Mouse (Mus musculus) kidney, adult 2 months (tissue): ENCODE measurements around the gene Cfap20. TPM values are rescaled to one million over a fixed set of nuclear protein-coding genes. Genes with fewer than 3 reads are reported as not detected.

Experiments used
- DNase-seq: peaks from one replicate; pipeline ENCODE4 v3.0.0; 2021
- H3K27ac ChIP-seq: fragments of 200-500 bp; 2 replicates; pipeline ENCODE4 v1.5.1; 2012; ENCODE audit warnings: low read depth, low read length, control low read depth, inconsistent platforms; ENCODE audit not compliant: insufficient read depth
- H3K27me3 ChIP-seq: fragments of 200-500 bp; replicated peaks from 2 replicates; pipeline ENCODE4 v1.6.1; 2012; ENCODE audit warnings: mild to moderate bottlenecking, moderate library complexity, low read length, inconsistent platforms; ENCODE audit not compliant: control insufficient read depth, insufficient read depth
- H3K36me3 ChIP-seq: fragments of 200-500 bp; 2 replicates; pipeline ENCODE4 v1.6.1; 2012; ENCODE audit warnings: mild to moderate bottlenecking, moderate library complexity, low read length, inconsistent platforms; ENCODE audit not compliant: control insufficient read depth, insufficient read depth
- H3K4me1 ChIP-seq: fragments of 200-500 bp; 2 replicates; pipeline ENCODE4 v1.6.1; 2011; ENCODE audit warnings: low read length; ENCODE audit not compliant: control insufficient read depth, insufficient read depth
- H3K4me3 ChIP-seq: fragments of 200-500 bp; 2 replicates; pipeline ENCODE4 v1.5.1; 2011; ENCODE audit warnings: mild to moderate bottlenecking, low read depth, low read length, control low read depth; ENCODE audit not compliant: insufficient read depth
- CTCF ChIP-seq: fragments of 200-500 bp; conservative IDR thresholded peaks from 2 replicates; pipeline ENCODE4 v1.5.1; 2011; ENCODE audit warnings: low read depth, mild to moderate bottlenecking, control low read depth, low read length, moderate library complexity, mixed read lengths; ENCODE audit not compliant: insufficient read depth, insufficient read length
- POLR2A ChIP-seq: fragments of 200-500 bp; IDR thresholded peaks from one replicate; pipeline ENCODE4 v1.6.1; 2011; ENCODE audit warnings: low read depth, low read length, control low read depth
- WGBS: fragments of 180-500 bp; shearing (Covaris S2); methylation state at CpG from one replicate; pipeline ENCODE4 v1.1.7; 2018; 5-methylcytosine and 5-hydroxymethylcytosine counted together
- polyA plus RNA-seq: library from polyadenylated mRNA; depleted of rRNA; stranded (reverse); fragments of >200 nt; gene quantifications from 2 replicates; pipeline ENCODE4 v1.2.3, GENCODE M21; 2012; rRNA removed

Cfap20 gene
- polyA plus RNA-seq, 1 experiment, result 35.7 TPM

DNA sequence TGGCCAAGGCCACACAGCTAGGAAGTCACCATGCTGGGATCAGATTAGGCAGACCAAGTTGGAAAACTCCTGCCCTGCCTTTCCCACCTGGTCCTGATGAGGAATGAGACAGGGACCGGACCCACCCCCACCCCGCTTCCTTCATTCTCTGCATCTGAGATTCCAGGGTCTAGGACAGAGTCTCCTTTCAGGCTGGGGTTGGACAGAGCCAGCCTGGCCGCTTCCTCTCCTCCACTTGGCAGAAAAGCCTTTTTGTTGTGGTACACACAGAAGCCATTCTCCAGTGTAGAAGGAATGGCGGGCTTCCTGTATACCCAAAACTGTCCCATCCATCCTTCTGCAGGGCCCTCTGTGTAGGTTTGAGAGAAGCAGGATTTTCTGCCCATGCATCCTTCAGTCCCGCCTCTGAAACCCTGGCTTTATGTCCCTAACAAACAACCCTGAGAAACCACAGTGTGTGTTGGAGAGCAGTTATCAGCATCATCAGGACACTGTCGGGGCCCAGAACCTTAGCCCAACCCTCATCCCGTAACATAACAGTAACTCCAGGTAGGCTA lies 59.2 kb downstream of the Cfap20 start:
- TF ChIP-seq CTCF (no peak), POLR2A (no peak)
- Histone ChIP-seq H3K27ac (no peak overlapping the region), H3K27me3 (no peaks in the 10 kb centered on the region), H3K4me3 (no peak overlapping the region), H3K36me3 (no peaks in the 10 kb centered on the region), H3K4me1 (peaks cover 5% of the 10 kb centered on the region; the same call in 1 of the 2 replicates)
- WGBS, result 88% methylated on average over 7 of the region's 7 CpGs
- DNase-seq, result no peak

DNA sequence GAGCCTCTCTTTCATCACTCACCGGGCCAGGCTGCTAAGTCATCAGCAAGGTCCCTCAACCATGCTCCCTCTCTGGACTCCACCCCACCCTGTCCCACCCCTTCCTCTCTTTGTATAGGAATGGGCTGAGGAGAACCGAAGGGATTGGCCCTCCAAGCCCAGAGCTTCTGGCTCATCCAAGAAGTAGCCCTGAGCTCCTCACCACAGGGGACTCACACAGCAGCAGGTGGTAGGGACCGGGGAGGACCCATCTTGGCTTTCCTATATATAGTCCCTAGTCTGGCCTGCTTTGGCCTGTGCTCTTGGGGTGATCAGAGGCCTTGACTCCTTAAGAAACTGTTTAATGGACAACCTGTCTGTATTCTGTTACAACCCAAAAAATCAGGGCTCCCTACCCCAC lies 60.2 kb downstream of the Cfap20 start:
- Histone ChIP-seq H3K4me1 (peaks cover 5% of the 10 kb centered on the region; the same call in 1 of the 2 replicates), H3K4me3 (no peak overlapping the region), H3K27me3 (no peaks in the 10 kb centered on the region), H3K27ac (no peak overlapping the region), H3K36me3 (no peaks in the 10 kb centered on the region)
- TF ChIP-seq POLR2A (no peak), CTCF (no peak)
- DNase-seq, result no peak
- 67% methylated on average over 3 of the region's 3 CpGs for WGBS

DNA sequence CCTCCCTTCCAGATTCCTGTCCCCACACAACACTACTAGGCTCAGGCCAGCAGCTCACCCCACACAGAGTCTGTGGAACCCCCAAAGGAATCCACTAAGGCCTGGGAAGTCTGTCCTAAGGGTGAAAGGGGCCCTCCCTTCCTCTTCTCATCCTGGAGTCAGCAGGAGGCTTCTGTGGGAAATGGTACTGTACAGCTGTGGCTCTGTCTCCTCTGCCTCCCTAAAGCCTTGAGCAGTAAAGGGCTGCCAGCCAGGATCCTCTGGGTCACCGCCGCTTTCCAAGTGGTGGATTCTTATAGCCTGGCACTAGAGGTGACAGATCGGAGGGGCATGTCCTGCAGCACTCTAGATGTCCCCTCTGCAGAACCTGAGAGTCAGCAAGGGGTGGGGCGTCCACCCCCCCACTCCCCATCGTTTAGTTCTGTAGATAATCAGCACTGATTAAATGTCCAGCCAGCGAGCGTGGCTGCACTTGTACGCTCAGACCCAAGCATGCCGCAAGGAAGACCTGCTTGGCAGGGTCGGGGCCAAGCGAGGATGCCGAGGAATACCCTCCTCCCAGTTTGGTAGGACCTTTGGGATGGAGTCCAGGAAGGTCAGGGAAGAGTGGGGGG lies 61.2 kb downstream of the Cfap20 start:
- 74% methylated on average over 12 of the region's 12 CpGs for WGBS
- peaks cover 5% of the 10 kb centered on the region; the same call in 1 of the 2 replicates for H3K4me1 ChIP-seq
- no peak overlapping the region for H3K4me3 ChIP-seq
- H3K36me3 ChIP-seq, result no peaks in the 10 kb centered on the region
- H3K27me3 ChIP-seq, result no peaks in the 10 kb centered on the region
- H3K27ac ChIP-seq, result no peak overlapping the region
- DNase-seq, result no peak
- no peak for TF ChIP-seq CTCF
- TF ChIP-seq POLR2A, result no peak

Other genes with a start within 250 kb of the Cfap20 start
- 92.3 and 100 TPM in 2 replicates for gene Kifc3, start 232.1 kb downstream of the Cfap20 start, polyA plus RNA-seq
- gene Cngb1, start 128.3 kb downstream of the Cfap20 start, polyA plus RNA-seq, result 0.38 and 1.1 TPM in 2 replicates
- gene Tepp, start 124.3 kb downstream of the Cfap20 start, polyA plus RNA-seq, result 0.22 and 0.41 TPM in 2 replicates
- 6.2 and 6.5 TPM in 2 replicates for gene Zfp319, start 102.9 kb downstream of the Cfap20 start, polyA plus RNA-seq
- 27.7 and 29.8 TPM in 2 replicates for gene Usb1, start 102.6 kb downstream of the Cfap20 start, polyA plus RNA-seq
- gene Mmp15, start 82.6 kb downstream of the Cfap20 start, polyA plus RNA-seq, result 5.3 and 5.6 TPM in 2 replicates
- gene Csnk2a2, start 55.2 kb upstream of the Cfap20 start, polyA plus RNA-seq, result 15.7 and 19.6 TPM in 2 replicates
- 0.13 TPM in 1 of 2 replicates, not detected in the other for gene Ccdc113, start 99.2 kb upstream of the Cfap20 start, polyA plus RNA-seq
- 0.08 TPM in 1 of 2 replicates, not detected in the other for gene Prss54, start 141.5 kb upstream of the Cfap20 start, polyA plus RNA-seq
- 0.81 and 1.1 TPM in 2 replicates for gene Gins3, start 198.6 kb upstream of the Cfap20 start, polyA plus RNA-seq
- gene Ndrg4, start 242.1 kb upstream of the Cfap20 start, polyA plus RNA-seq, result 20.7 and 21.7 TPM in 2 replicates